Mouse (Mus musculus): ENCODE measurements around the gene Pam.

The Pam gene

DNA sequence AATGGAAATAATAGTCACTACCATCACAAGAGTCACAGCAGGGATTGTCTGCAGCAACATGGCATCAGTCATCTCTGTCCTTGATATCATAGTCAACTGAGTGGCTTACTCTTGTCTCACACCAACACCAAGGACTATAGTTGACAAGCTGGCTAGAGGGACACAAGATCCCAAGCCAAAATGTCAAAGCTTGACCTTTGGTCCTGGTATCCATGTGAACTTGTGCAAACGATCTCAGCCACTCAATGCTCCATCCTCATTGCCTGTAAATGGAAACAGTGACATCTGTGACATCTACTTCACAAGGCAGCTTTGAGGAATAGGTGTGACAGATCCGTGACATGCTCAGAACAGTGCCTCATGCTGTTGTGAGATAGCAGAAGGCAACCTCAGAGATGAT lies 15.0 kb downstream of the Pam start:
- DNase-seq (ENCODE audit: low read depth, low spot score): no peak

DNA sequence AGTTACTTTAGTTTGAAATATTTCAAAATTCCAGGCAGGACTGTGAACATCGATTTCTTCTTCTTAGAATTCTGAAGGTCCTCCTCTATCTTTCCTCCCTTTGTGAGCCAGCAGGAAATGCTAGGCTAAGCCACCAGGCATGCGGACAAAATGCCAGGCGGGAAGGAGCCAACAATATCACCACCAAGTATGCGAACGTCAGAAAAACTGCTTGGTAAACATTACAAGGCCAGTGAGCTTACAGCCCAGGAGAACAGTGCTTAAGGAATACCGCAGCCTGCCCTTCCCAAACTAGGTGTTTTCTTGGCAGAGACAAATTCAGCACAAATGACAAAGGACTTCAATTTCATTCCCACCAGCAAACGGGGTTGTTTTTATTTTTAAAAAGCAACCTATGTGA lies 15.8 kb downstream of the Pam start:
- DNase-seq (ENCODE audit: low read depth, low spot score): no peak

DNA sequence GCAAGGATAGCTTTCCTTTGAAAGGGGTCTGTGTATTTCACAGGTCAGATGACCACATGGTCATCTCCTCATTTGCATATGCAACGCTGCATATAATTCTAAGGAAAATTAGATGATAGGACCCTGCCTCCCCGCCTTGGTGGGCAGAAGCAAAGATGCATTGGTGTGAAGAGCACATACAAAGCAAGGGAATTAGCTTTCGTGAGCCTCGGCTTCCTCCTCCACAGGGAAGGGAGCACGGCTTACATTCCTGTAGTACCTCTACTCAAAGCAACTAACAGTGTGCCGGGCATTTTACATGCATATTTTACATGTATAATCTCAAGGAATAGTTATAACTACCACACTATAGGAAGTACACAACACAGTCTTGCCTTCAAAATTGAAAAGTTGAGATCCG lies 16.7 kb downstream of the Pam start:
- DNase-seq (ENCODE audit: low read depth, low spot score): no peak

DNA sequence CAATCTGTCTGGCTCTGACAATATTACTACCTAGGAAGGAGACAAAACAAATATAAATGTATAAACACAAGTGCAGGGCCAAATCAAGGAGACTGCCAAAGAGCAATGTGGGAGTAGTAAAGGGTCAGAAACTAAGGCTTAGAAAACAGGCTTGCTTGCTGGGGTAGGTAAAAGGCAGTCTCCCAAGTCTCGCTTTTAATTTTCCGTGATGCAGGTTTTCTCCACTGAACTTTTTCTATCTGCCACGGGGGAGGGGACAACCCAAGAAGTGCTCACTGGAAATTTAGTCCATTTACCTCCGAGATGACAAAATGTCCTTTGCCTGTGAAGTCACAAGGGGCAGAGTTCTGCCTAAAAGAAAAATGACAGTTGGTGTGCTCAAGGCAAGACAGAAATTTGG lies 21.6 kb downstream of the Pam start:
- no peak for DNase-seq (ENCODE audit: low read depth, low spot score)

DNA sequence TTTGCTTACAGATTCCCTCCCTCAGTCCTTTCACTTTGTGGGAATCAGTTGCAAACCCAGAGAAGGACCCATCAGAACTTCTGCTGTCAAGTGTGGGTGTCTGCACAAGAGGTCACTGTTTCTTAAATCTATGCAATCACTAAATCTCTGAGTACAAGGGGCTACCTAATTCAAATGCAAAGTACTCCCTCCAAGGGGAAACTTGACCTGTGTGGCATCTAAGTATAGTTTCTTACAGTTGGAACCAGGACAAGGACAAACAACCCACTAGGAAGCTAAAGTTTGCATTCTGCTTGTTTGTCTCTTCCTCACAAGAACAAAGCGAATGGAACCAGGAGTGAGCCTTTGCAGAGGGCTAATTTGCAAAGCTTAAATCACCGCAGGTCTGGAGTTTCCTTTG lies 22.3 kb downstream of the Pam start:
- no peak for DNase-seq (ENCODE audit: low read depth, low spot score)

DNA sequence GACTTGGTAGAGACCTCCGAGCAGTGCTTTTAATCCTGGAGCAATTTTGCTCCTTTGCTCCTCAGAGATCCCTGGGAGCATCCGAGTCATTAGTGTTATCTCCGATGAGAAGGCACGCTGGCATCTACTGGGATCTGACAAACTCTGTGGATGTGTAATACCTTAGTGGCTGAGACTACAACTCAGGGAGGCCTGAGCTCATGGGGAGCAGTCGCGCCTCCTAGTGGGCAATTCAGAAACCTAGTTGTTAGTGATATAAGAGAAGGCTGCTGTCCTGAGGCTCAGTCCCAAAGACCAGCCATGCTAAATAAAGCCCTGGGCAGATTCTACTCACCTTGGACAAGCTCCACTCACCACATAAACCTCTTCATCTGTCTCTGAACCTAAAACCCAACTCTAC lies 23.4 kb downstream of the Pam start:
- DNase-seq (ENCODE audit: low read depth, low spot score): no peak

DNA sequence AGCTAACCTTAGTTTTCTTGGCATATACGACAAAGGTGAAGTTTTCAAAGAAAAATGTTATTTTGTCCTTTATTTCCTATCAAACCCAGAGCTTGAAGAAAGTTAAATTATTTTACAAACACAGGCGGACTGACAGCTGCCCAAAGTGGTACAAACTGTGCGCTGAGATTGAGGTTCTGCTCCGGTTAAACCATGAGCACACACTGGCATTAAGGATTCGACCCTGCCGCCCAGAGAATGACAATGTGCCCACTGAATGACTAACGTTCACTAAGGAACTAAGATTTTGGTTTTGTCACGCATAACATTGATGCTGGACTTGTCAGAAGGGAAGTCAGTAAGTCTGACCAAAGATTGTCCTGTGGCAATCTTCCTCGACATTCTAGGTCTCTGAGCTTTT lies 24.0 kb downstream of the Pam start:
- no peak for DNase-seq (ENCODE audit: low read depth, low spot score)

DNA sequence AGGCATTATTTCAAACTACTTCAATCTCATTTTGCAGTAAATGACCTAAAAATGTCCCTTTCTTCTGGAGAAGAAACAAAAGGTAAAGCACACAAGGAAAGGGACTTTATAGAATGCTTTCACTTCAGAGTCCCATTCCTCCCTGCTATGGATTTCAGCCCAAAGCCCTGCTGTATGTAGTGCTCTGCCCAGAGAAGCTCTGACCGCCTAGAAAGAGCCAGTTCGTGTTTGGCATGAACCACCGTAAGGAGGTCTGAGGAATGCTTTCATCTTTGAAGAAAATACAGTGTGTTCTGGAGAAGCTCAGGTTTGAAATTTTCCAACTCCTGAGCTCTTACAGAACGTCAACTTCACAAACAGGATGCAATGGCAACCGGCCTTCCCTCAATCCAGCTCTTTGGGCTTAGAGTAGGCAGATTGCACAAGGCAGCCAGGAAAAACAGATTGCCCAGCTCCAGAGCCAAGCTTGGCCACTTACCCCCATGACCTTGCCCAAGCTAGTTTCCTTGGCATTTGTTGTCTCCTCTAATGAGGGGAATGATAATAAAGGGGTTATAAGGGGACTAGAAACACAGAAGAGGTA lies 24.6 kb downstream of the Pam start:
- DNase-seq (ENCODE audit: low read depth, low spot score): no peak

DNA sequence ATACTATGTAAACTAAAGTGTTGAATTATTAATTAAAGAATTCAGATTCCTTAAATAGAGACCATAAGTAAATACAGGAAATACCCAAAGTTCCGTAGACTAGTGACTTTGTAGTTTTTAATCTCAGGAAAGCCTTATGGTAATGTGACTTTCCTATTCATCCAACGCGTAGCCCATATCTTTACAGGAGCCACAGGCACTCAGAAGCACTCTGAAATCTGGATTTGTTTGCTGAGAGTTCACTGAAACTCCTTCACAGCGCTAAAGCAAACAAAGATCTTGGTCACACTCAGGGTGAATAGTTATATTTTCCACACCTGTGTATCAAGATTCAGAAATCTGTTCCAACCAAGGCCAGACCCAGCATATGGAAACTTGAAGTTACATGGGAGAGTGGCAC lies 27.3 kb downstream of the Pam start:
- DNase-seq (ENCODE audit: low read depth, low spot score): no peak

DNA sequence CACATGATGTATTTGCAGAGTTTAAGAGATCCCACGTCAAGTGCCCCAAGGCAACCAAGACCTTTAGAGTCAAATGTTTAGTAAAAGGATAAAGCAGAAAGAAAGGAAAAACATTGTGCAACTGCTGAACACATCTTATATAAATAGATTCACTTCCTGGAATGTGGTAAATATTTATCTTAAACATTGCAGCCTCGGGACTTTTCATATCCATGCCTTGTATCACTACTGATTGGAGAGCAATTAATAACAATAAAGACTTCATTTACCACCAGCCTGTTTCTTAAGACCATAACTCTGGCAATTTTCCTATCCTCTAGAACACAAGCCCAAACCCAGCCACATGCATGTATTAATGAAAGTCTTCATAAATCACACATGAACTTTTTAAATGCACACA lies 33.4 kb downstream of the Pam start:
- DNase-seq (ENCODE audit: low read depth, low spot score): no peak

DNA sequence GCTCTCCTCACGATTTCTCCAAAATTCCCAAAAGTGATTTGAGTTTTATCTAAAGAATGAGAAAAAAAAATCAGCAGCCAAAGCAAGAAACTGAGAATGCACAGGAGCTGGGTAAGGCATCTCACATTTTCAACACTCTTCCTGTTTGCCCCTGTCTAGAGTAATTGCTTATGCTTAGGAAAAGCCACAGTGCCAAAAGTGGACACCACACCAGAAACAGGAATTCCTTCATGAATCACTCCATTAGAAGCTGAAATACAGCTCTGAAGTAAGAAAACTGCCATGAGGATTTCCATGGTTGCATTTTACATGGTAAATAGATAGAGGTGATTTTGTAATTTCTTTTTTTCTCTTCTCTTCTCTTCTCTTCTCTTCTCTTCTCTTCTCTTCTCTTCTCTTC lies 36.0 kb downstream of the Pam start:
- DNase-seq (ENCODE audit: low read depth, low spot score): no peak

DNA sequence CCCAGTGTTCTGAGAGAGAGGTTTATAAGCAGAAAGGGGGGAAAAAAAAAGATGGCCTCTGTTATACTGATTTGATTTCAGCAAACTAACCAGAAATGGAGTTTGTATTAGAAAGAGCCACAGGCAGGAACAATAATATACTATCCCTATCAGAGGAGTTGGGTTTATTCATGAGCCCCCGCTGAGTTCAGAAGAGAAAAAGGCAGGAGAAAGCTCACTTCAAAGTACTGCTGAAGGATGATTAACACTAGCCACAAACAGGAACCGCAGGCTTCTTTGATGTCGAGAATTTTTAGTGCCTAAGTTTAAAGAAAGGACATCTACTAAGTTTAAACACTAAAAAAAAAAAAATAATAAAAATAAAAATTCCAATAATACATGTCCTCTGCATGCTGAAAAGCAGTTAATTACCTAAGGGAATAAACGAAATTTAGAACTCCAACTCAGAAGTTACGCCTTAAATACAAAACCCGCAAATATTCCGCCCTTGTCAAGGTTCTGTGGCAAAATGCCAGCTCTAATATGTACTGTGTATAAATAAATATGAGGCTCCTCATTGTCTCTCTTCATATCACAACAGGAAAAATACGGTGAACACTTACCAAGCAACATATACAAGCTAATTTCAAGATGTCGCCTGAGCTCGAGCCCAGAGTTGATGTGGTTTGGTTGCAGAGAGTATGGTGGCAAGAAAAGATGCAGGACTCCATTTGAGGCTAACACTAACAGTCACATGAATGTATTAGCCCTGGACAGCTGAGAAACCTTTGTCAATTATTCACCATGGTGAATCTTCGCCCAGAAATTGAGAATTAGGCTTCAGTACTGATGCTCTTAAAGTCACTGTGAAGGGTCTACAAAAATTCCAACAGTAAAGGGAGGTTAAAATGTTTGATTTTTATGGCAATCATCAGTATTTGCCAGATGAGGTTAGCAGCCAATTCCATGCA lies 38.2 kb downstream of the Pam start:
- no peak for DNase-seq (ENCODE audit: low read depth, low spot score)

DNA sequence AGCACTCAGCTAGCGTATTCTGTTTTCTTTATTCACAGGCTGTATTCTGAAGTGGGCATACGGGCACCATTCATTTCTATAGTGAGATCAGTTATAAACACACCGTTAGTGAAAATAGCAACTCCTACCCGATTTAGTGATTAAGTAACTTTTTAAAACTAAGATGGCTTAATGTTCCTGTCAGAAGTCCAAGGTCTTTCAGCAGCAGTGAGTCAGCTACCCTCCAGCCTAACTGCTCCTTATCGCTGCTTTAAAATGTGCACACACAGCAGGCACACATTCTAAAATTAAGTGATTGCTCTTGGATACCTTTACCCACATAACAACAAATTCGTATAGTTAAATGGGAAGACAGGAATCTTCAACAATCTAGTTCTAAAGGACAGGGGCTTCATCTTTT lies 39.2 kb downstream of the Pam start:
- DNase-seq (ENCODE audit: low read depth, low spot score): no peak

DNA sequence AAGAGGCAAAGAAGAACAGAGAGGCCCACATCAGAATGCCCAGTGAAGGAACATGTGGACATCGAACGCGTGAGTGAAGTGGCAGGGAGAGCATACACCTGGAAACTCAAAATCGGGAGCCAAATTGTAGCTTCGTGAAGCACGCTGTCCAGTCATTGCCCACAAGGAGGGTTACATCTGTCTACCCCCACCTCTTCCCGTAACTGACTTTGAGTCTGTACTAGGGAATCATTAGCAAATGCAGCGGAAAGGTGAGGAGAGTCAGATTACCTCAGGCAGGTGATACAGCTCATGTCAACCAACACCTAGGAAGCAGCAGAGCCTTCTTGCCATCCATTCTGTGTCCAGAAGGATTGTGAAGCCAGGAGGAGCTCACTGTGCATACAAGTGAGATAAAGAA lies 39.9 kb downstream of the Pam start:
- no peak for DNase-seq (ENCODE audit: low read depth, low spot score)

DNA sequence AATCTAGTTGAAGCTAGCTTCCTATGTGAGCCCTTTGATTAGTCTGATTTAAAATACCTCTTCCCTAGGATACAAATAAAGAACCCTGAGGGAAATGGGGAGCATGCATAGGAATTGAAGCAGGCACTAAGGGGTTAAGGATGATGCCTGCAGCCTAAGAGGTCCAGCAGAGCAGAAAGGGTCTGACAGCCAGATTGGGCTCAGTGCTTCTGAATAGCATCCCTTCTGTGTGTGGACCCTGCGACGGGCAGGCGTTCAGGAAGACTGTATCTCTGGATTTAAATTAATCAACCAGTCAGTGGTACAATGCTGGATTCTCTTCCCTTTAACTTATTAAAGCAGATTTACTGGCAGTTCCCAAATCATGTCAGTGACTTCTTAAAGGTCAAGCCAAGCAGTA lies 41.5 kb downstream of the Pam start:
- no peak for DNase-seq (ENCODE audit: low read depth, low spot score)

DNA sequence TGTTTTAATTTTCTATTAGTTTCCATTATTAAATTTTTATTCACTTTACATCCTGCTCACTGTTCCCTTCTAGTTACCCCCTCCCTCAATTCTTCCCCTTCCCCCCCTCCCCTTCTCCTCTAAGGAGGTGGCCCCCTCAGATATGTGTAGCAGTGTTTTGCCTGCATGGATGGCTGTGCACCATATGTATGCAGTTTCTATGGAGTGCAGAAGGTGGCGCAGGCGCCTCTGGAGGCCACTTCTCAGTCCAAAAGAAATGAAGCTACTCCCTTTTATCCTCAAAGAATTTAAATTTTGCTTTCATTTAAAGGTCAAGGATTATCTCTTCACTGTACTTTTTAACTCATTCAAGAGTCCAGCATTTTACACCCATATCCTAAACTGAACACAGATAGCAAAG lies 42.0 kb downstream of the Pam start:
- no peak for DNase-seq (ENCODE audit: low read depth, low spot score)

DNA sequence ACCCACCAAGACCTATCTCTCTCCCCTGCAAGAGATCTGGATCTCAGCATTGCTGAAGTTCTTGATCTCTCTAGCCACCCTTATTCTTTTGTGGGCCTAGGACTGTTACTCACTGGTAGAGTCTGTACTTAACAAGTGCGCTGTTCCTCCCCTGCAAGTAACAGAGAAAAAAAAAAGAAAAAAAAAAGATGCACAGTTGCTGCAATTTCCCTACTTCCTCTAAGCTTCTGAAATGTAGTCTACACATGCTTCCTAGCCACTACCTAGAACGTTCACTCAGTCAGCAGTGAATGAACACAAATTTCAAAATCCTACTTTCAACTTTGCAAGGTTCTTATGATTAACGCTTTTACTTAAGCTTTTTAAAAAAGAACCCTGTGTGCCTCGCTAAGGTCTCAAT lies 42.7 kb downstream of the Pam start:
- DNase-seq (ENCODE audit: low read depth, low spot score): no peak

DNA sequence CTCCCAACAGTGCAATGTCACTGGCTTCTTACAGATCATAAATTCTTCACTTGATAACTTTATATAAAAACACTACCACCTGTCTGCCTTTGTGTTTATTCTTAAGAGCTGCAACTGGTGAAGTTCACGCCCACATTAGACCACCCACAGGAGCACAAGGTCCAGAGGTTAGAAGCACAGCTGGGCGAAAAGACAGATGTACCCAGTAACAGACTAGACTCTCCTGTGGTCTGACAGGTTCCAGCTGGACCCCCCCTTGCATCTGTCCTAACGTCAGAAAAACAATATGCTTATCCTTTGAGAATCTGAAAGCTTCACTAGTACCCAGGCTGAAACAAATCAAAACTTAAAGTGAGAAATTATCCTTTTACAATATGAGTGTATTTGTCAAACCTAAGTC lies 44.4 kb downstream of the Pam start:
- no peak for DNase-seq (ENCODE audit: low read depth, low spot score)

DNA sequence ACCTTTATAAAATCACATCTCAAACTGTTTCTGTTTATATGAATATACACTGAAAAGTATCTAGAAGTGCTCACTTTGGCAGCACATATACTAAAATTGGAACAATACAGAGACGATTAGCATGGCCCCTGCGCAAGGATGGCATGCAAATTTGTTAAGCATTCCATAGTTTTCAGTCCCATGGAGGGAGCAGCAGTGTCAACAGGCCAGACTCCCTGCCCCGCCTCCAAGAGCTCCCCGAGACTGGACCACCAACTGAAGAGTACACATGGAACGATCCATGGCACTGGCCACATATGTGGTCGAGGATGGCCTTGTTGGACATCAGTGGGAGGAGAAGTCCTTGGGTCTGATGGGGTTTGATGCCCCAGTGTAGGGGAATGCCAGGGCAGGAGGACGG lies 45.7 kb downstream of the Pam start:
- no peak for DNase-seq (ENCODE audit: low read depth, low spot score)

DNA sequence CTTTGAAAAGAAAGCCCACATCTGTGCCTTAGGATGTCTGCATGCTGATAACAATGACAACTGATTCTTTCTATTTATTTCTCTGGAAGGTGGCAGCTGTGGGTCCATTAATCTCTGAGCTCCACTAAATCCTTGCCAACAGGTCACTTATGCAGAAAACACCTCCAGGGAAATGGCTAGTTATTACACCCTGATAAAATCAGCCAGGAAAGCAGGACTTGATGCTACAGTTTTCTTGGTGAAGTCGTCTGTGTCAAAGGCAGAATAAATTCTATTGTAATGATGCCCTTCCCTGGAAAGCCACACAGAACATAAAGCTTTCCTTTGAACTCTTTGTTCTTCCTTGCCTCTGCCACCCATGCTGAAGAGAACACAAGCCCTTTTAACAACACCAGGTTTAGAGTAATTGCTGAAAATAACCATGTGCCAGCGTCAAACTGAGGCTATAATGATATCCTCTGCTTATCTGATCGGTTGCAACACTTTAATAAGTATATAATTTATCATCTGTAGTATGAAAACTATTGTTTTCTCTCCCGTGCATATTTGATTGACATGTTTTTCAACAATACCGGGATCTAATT lies 47.1 kb downstream of the Pam start:
- no peak for DNase-seq (ENCODE audit: low read depth, low spot score)

DNA sequence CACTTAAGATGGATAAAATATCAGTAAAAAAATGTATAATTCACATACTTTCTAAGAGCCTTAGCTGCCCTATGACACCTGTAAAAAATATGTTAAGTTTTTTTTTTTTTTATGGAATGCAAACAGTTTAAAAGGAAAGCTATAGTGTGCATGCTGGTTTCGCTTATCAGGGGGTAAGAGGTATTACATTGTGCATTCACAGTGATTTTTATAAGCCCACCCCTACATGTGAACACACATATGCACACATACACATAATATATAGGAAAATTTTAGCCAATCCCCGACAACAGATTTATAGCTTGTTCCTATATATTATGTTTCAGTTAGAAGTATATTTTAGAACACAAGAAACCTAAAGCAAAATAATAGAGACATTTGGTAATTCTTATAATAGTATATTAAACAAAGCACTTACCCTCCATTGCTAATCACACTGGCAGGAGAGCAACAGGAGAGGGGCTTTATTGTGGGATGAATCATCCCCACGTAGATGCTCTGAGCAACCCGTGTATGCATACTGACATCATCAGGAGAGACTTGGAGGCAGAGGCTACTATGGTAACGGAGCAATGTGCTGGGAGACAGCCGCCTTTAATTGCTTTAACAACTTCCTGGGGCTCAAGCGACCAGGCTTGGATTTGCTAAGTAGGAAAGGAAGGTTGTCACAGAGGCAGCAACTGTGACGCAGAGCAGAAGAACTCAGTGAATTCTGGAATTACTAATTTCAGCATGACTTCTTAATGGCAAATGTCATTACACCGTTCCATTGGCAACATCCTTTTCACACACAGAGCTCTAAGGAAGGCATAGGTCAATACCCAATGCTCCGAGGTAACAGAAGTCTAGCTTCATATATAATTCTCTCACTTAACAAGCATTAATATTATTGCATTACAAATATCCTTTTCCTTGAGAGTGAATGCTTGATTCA lies 47.9 kb downstream of the Pam start:
- DNase-seq (ENCODE audit: low read depth, low spot score): no peak

DNA sequence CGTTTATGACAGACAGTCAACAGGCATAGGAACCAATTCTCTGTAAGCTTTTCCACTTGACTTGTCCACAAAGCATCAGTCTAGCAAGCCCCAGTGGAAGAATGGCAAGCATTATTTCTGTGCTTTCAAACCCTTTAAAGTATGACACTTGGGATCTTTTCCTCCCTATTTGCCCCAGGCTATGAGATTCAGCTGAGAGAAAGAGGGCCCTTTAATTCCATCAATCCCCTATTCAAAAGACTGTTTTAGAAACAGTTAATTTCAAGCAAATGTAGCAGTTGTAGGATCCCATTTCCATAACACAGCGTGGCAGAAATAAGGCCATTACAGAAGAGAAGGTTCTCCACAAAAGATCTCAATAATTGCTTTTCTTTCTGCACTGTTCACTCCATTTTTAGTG lies 53.0 kb downstream of the Pam start:
- DNase-seq (ENCODE audit: low read depth, low spot score): no peak

Data from retina, adult 2 months (tissue).